Mouse (Mus musculus) heart, embryonic 15.5 days (tissue): ENCODE results near the gene Ncapg2. TPM values are rescaled to one million over a fixed set of nuclear protein-coding genes. Genes with fewer than 3 reads are reported as not detected.

Experiments
- ATAC-seq: fragments of 200-750 bp; cut with Nextera tagmentation; replicated peaks from 2 replicates; pipeline ENCODE4 v1.8.0; 2017; ENCODE audit warnings: low read depth, moderate TSS enrichment; ENCODE audit not compliant: insufficient number of reproducible peaks, insufficient read depth, low FRiP score
- H3K27ac ChIP-seq: fragments of 300-500 bp; sonication (generic); 2 replicates; pipeline ENCODE4 v1.5.1; 2015; ENCODE audit warnings: mild to moderate bottlenecking, inconsistent platforms
- H3K27me3 ChIP-seq: fragments of 300-500 bp; sonication (generic); 2 replicates; pipeline ENCODE4 v1.6.1; 2015; ENCODE audit warnings: inconsistent platforms
- H3K36me3 ChIP-seq: fragments of 300-500 bp; sonication (generic); 2 replicates; pipeline ENCODE4 v1.6.1; 2015; ENCODE audit warnings: mild to moderate bottlenecking, inconsistent platforms
- H3K4me1 ChIP-seq: fragments of 300-500 bp; sonication (generic); replicated peaks from 2 replicates; pipeline ENCODE4 v1.6.1; 2015; ENCODE audit warnings: inconsistent platforms
- H3K4me2 ChIP-seq: fragments of 300-500 bp; sonication (generic); 2 replicates; pipeline ENCODE4 v1.6.1; 2015; ENCODE audit warnings: inconsistent platforms, mild to moderate bottlenecking, moderate library complexity
- H3K4me3 ChIP-seq: fragments of 300-500 bp; sonication (generic); 2 replicates; pipeline ENCODE4 v1.5.1; 2015; ENCODE audit warnings: mild to moderate bottlenecking, inconsistent platforms
- H3K9ac ChIP-seq: fragments of 300-500 bp; sonication (generic); 2 replicates; pipeline ENCODE4 v1.6.1; 2015; ENCODE audit warnings: mild to moderate bottlenecking, inconsistent platforms
- H3K9me3 ChIP-seq: fragments of 300-500 bp; sonication (generic); replicated peaks from 2 replicates; pipeline ENCODE4 v1.6.1; 2016; ENCODE audit warnings: inconsistent platforms
- WGBS: fragments of 180-500 bp; shearing (Covaris S2); methylation state at CpG from one replicate; pipeline ENCODE4 v1.1.7; 2015; ENCODE audit warnings: mixed read lengths; 5-methylcytosine and 5-hydroxymethylcytosine counted together
- polyA plus RNA-seq: library from polyadenylated mRNA; unstranded; fragments of >200 nt; fragmentation: Nextera tagmentation; extraction: Ambion mirVana; gene quantifications from 2 replicates; pipeline ENCODE4 v1.2.1, GENCODE M21; 2015

The Ncapg2 gene
- polyA plus RNA-seq, 1 experiment from 2014 or later = 20.0 TPM

- Histone ChIP-seq H3K27me3 (no peaks in the 10 kb centered on the region), H3K27ac (0 out of 2 replicates have a peak overlapping the region, but pooled peaks have one; percentile 63), H3K9me3 (no peaks in the 10 kb centered on the region), H3K4me3 (peak overlapping the region; percentile 95), H3K9ac (0 out of 2 replicates have a peak overlapping the region, but pooled peaks have one; percentile 51), H3K4me1 (peaks cover 15% of the 10 kb centered on the region), H3K4me2 (peak overlapping the region; percentile 94), H3K36me3 (peaks cover 8% of the 10 kb centered on the region; the same call in 1 of the 2 replicates)
- 96% methylated on average over 18 of the region's 18 CpGs for WGBS
- no peak for ATAC-seq
Observed at GRCm38 (mm10) chr12:116404012-116404679, 1.1 kb upstream of the Ncapg2 start.

DNA sequence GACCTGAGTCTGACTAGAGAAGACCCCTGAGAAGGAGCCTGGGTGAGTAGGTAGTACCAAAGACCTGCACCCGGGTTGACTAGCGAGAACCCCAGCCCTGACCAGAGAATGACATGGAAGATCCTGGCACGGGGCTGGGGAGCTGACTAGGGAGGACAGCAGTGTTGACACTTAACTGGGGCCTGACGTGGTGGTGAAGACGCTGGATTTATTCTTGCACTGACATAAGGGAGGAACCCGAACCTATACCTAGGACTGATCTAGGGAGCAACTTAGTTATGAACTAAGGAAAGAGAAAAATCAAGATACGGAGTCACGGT is 594 bp downstream of the Ncapg2 start:
- H3K36me3 ChIP-seq = peaks cover 12% of the 10 kb centered on the region; the same call in 1 of the 2 replicates
- H3K4me2 ChIP-seq = peak overlapping the region; percentile 94
- H3K9me3 ChIP-seq = no peaks in the 10 kb centered on the region
- ATAC-seq = peak; percentile 11; the same call in 1 of the 2 replicates
- peak overlapping the region; percentile 84 for H3K9ac ChIP-seq
- peaks cover 15% of the 10 kb centered on the region for H3K4me1 ChIP-seq
- no peak overlapping the region for H3K27ac ChIP-seq
- H3K27me3 ChIP-seq = no peaks in the 10 kb centered on the region
- 11% methylated on average over 8 of the region's 8 CpGs for WGBS
- H3K4me3 ChIP-seq = peak overlapping the region; percentile 95

DNA sequence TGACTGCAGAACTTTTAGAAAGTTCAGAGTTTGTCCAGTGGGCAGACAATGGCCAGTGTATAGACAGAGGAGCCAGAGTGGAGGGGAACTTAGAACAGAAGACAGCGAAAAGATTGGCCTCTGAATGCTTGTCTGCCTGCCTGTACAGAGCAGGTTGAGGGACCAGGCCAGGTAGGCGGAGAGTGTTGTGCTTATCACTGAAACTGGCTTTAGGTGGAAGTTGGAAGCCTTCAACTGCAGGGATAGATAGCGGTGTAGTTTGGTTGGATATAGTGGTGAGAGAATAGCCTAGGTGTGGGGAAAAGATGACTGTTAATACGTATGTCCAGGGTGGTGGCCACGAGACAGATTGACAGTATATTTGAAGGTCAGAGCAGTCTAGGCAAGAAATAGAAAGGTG is 2.7 kb downstream of the Ncapg2 start:
- no peak for ATAC-seq
- Histone ChIP-seq H3K27me3 (no peaks in the 10 kb centered on the region), H3K4me2 (no peak overlapping the region), H3K9ac (no peak overlapping the region), H3K4me3 (no peak overlapping the region), H3K36me3 (peaks cover 12% of the 10 kb centered on the region; the same call in 1 of the 2 replicates), H3K9me3 (no peaks in the 10 kb centered on the region), H3K4me1 (peaks cover 15% of the 10 kb centered on the region), H3K27ac (no peak overlapping the region)
- WGBS = 90% methylated on average over 5 of the region's 5 CpGs

DNA sequence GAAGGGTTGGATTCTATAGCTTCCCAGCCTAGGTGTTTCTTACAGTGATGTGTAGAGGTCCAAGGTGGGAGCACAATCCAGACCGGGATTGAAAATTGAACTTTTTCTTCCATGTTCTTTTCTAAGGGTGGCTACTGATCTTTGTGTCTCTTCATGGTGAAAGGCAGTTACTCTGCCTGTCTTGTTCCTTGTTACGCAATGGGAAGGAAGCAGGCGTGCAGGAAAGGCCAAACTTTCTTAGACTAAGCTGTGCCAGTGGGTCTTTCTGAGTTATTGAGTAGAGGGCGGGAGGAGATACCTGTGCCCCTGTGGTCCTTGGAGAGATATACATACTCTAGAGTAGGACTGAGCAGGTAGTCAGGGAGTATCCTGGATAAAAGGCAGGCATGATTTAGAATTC is 9.7 kb downstream of the Ncapg2 start:
- no peak for ATAC-seq
- Histone ChIP-seq H3K4me2 (no peak overlapping the region), H3K4me3 (no peak overlapping the region), H3K27ac (no peak overlapping the region), H3K36me3 (peaks cover 40% of the 10 kb centered on the region), H3K4me1 (no peaks in the 10 kb centered on the region), H3K9me3 (no peaks in the 10 kb centered on the region), H3K9ac (no peak overlapping the region), H3K27me3 (no peaks in the 10 kb centered on the region)
- 92% methylated on average over 4 of the region's 4 CpGs for WGBS

GRCm38 (mm10) chr12:116416514-116416913 is 11.3 kb downstream of the Ncapg2 start:
- no peak overlapping the region for H3K9ac ChIP-seq
- WGBS = 89% methylated on average over 1 of the region's 1 CpGs
- no peak overlapping the region for H3K4me3 ChIP-seq
- H3K9me3 ChIP-seq = no peaks in the 10 kb centered on the region
- H3K27me3 ChIP-seq = no peaks in the 10 kb centered on the region
- ATAC-seq = no peak
- no peak overlapping the region for H3K4me2 ChIP-seq
- H3K4me1 ChIP-seq = no peaks in the 10 kb centered on the region
- peaks cover 42% of the 10 kb centered on the region for H3K36me3 ChIP-seq
- H3K27ac ChIP-seq = no peak overlapping the region

GRCm38 (mm10) chr12:116421656-116422055 is 16.5 kb downstream of the Ncapg2 start:
- Histone ChIP-seq H3K27ac (no peak overlapping the region), H3K4me3 (no peak overlapping the region), H3K4me1 (no peaks in the 10 kb centered on the region), H3K4me2 (no peak overlapping the region), H3K9me3 (no peaks in the 10 kb centered on the region), H3K36me3 (peaks cover 47% of the 10 kb centered on the region), H3K27me3 (no peaks in the 10 kb centered on the region), H3K9ac (no peak overlapping the region)
- 82% methylated on average over 2 of the region's 2 CpGs for WGBS
- ATAC-seq = no peak

- no peak overlapping the region for H3K27ac ChIP-seq
- H3K4me1 ChIP-seq = no peaks in the 10 kb centered on the region
- H3K9me3 ChIP-seq = no peaks in the 10 kb centered on the region
- H3K4me2 ChIP-seq = no peak overlapping the region
- no peak overlapping the region for H3K4me3 ChIP-seq
- H3K36me3 ChIP-seq = peaks cover 48% of the 10 kb centered on the region
- no peaks in the 10 kb centered on the region for H3K27me3 ChIP-seq
- ATAC-seq = no peak
- WGBS = 87% methylated on average over 2 of the region's 2 CpGs
- no peak overlapping the region for H3K9ac ChIP-seq
Observed at GRCm38 (mm10) chr12:116425392-116425791, 20.2 kb downstream of the Ncapg2 start.

DNA sequence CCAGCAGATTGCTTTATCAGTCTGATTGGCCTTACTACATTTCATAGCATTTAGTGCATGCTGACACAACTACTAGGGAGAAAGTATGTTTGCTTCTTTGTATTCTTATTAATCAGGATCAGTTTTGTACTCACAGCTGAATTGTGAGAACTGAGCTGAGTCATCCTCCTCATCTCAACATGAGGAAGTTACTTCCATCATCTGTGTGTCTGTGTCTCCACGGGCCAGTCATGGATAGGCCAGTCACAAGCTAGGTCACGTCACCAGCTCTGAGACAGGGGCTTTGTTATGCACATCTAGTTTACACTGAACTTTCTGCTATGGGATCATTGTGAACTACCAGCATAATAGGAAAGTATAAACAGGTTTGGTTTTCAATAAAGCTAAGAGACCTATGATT is 28.5 kb downstream of the Ncapg2 start:
- H3K36me3 ChIP-seq = peaks cover 26% of the 10 kb centered on the region
- no peak overlapping the region for H3K4me2 ChIP-seq
- no peak overlapping the region for H3K9ac ChIP-seq
- H3K9me3 ChIP-seq = no peaks in the 10 kb centered on the region
- no peak overlapping the region for H3K27ac ChIP-seq
- no peak overlapping the region for H3K4me3 ChIP-seq
- H3K27me3 ChIP-seq = no peaks in the 10 kb centered on the region
- ATAC-seq = no peak
- H3K4me1 ChIP-seq = no peaks in the 10 kb centered on the region
- whole genome bisulfite sequencing = 93% methylated on average over 2 of the region's 2 CpGs

- Histone ChIP-seq H3K36me3 (peaks cover 31% of the 10 kb centered on the region), H3K9me3 (no peaks in the 10 kb centered on the region), H3K27ac (no peak overlapping the region), H3K4me1 (no peaks in the 10 kb centered on the region), H3K4me2 (no peak overlapping the region), H3K9ac (no peak overlapping the region), H3K4me3 (no peak overlapping the region), H3K27me3 (no peaks in the 10 kb centered on the region)
- no peak for ATAC-seq
- 85% methylated on average over 2 of the region's 2 CpGs for WGBS
Observed at GRCm38 (mm10) chr12:116435232-116435631, 30.0 kb downstream of the Ncapg2 start.

DNA sequence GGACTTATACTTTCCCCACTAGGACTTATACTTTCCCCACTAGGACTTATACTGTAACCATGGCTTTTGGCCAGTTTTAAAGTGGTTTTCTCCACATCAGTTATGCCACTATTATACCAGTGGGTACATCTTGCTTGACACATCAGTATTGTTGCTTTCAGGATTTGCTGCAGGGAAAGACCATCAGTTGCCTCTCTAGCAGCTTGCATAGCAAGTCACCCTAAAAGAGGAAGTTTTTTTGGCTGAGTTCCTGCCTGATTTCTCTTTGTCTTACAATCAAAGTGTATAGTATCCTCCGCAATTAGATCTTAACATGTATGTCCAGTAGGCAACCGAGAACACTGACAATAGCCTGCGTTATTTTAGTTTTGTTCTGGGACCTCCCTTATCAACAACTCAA is 30.9 kb downstream of the Ncapg2 start:
- WGBS = 84% methylated on average over 3 of the region's 3 CpGs
- ATAC-seq = no peak
- Histone ChIP-seq H3K9ac (no peak overlapping the region), H3K4me1 (no peaks in the 10 kb centered on the region), H3K4me2 (no peak overlapping the region), H3K9me3 (no peaks in the 10 kb centered on the region), H3K27me3 (no peaks in the 10 kb centered on the region), H3K4me3 (no peak overlapping the region), H3K27ac (no peak overlapping the region), H3K36me3 (peaks cover 30% of the 10 kb centered on the region)

GRCm38 (mm10) chr12:116438591-116438990 is 33.4 kb downstream of the Ncapg2 start:
- ATAC-seq = no peak
- WGBS = 79% methylated on average over 5 of the region's 5 CpGs
- no peaks in the 10 kb centered on the region for H3K27me3 ChIP-seq
- H3K36me3 ChIP-seq = peaks cover 43% of the 10 kb centered on the region
- H3K4me2 ChIP-seq = no peak overlapping the region
- H3K4me3 ChIP-seq = no peak overlapping the region
- no peak overlapping the region for H3K27ac ChIP-seq
- no peaks in the 10 kb centered on the region for H3K9me3 ChIP-seq
- H3K4me1 ChIP-seq = no peaks in the 10 kb centered on the region
- H3K9ac ChIP-seq = no peak overlapping the region

DNA sequence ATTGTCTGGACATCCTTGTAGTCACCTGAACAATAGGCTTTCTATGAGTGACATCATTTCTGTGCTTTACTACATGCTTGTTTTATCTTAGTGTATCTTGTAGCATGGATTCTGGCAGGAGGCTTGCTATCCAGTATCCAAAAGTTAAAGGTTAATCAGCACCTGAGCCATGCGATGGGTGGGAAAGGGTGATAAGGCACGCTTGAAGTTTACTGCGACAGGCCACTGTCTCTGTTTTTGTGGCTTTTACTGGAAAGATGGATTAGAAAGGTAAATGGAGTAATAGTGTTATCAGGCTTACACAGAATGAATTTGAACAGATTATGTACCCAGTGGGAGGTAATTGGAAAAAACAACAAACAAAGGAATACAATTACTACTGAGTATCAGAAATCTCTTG is 37.0 kb downstream of the Ncapg2 start:
- 93% methylated on average over 3 of the region's 3 CpGs for WGBS

More for the DNA sequence above, 37.0 kb downstream of the Ncapg2 start:
- Histone ChIP-seq H3K4me3 (no peak overlapping the region), H3K4me1 (no peaks in the 10 kb centered on the region), H3K27me3 (no peaks in the 10 kb centered on the region), H3K9ac (no peak overlapping the region), H3K27ac (no peak overlapping the region), H3K9me3 (no peaks in the 10 kb centered on the region), H3K4me2 (no peak overlapping the region), H3K36me3 (peaks cover 33% of the 10 kb centered on the region)
- ATAC-seq = no peak
